Mouse (Mus musculus) hindbrain, postnatal 0 days (tissue): ENCODE data around the gene Mrpl42. TPM values are rescaled to one million over a fixed set of nuclear protein-coding genes. Genes with fewer than 3 reads are reported as not detected.

Source experiments
- ATAC-seq: fragments of 200-750 bp; cut with Nextera tagmentation; 2 replicates; pipeline ENCODE4 v1.8.0; 2017; ENCODE audit warnings: mild to moderate bottlenecking, moderate TSS enrichment, moderate library complexity
- DNase-seq: peaks from one replicate; pipeline ENCODE4 v3.0.0-alpha.2; 2015; ENCODE audit warnings: low spot score
- H3K27ac ChIP-seq: fragments of 300-500 bp; sonication (generic); 2 replicates; pipeline ENCODE4 v1.5.1; 2014; ENCODE audit warnings: mild to moderate bottlenecking
- H3K27me3 ChIP-seq: fragments of 300-500 bp; sonication (generic); 2 replicates; pipeline ENCODE4 v1.6.1; 2014; ENCODE audit warnings: low read length, mixed read lengths; ENCODE audit not compliant: insufficient read depth
- H3K36me3 ChIP-seq: fragments of 300-500 bp; sonication (generic); 2 replicates; pipeline ENCODE4 v1.6.1; 2014; ENCODE audit warnings: low read length, mixed read lengths; ENCODE audit not compliant: insufficient read depth
- H3K4me1 ChIP-seq: fragments of 300-500 bp; sonication (generic); 2 replicates; pipeline ENCODE4 v1.6.1; 2014; ENCODE audit warnings: antibody characterized with exemption, low read length, mixed read lengths; ENCODE audit not compliant: insufficient read depth
- H3K4me2 ChIP-seq: fragments of 300-500 bp; sonication (generic); 2 replicates; pipeline ENCODE4 v1.6.1; 2014; ENCODE audit warnings: low read depth, mild to moderate bottlenecking, low read length, moderate library complexity, mixed read lengths
- H3K4me3 ChIP-seq: fragments of 300-500 bp; sonication (generic); 2 replicates; pipeline ENCODE4 v1.5.1; 2014; ENCODE audit warnings: low read length
- H3K9ac ChIP-seq: fragments of 300-500 bp; sonication (generic); replicated peaks from 2 replicates; pipeline ENCODE4 v1.6.1; 2014; ENCODE audit warnings: mild to moderate bottlenecking, low read length, moderate library complexity, mixed read lengths
- H3K9me3 ChIP-seq: fragments of 300-500 bp; sonication (generic); 2 replicates; pipeline ENCODE4 v1.6.1; 2016; ENCODE audit warnings: low read length, mixed read lengths
- CTCF ChIP-seq: IDR thresholded peaks from 2 replicates; pipeline ENCODE4 v1.5.1; 2016; ENCODE audit warnings: antibody characterized with exemption, control low read depth, low read depth
- WGBS: fragments of 180-500 bp; shearing (Covaris S2); extraction: QIAGEN DNeasy Blood & Tissue Kit; methylation state at CpG from one replicate; pipeline ENCODE4 v1.1.7; 2014; 5-methylcytosine and 5-hydroxymethylcytosine counted together
- polyA plus RNA-seq: library from polyadenylated mRNA; unstranded; fragments of >200 nt; fragmentation: Nextera tagmentation; extraction: Ambion mirVana; gene quantifications from 2 replicates; pipeline ENCODE4 v1.2.1, GENCODE M21; 2015
- total RNA-seq: library from RNA; depleted of rRNA; stranded (reverse); fragments of >200 nt; gene quantifications from 2 replicates; pipeline ENCODE4 v1.2.3, GENCODE M21; 2014

Mrpl42 gene
- total and polyA plus RNA-seq, 2 experiments from 2014 or later: 126 to 277 TPM

GRCm38 (mm10) chr10:95535399-95536221 lies 33.9 kb upstream of the Mrpl42 start:
- H3K4me3 ChIP-seq: no peak overlapping the region
- H3K36me3 ChIP-seq: no peaks in the 10 kb centered on the region
- TF ChIP-seq CTCF: 0 out of 2 replicates have a peak, but pooled peaks have one; percentile 4
- H3K27ac ChIP-seq: no peak overlapping the region
- H3K4me2 ChIP-seq: no peak overlapping the region
- H3K9ac ChIP-seq: no peak overlapping the region
- H3K27me3 ChIP-seq: no peaks in the 10 kb centered on the region
- no peaks in the 10 kb centered on the region for H3K4me1 ChIP-seq
- H3K9me3 ChIP-seq: no peaks in the 10 kb centered on the region
- DNase-seq: no peak
- no peak for ATAC-seq
- 88% methylated on average over 8 of the region's 8 CpGs for WGBS

- Histone ChIP-seq H3K4me1 (no peaks in the 10 kb centered on the region), H3K4me2 (no peak overlapping the region), H3K4me3 (no peak overlapping the region), H3K36me3 (no peaks in the 10 kb centered on the region), H3K27me3 (no peaks in the 10 kb centered on the region), H3K27ac (no peak overlapping the region), H3K9me3 (no peaks in the 10 kb centered on the region), H3K9ac (no peak overlapping the region)
- 67% methylated on average over 7 of the region's 7 CpGs for WGBS
- no peak for DNase-seq
- ATAC-seq: no peak
- TF ChIP-seq CTCF: no peak
Observed at GRCm38 (mm10) chr10:95533382-95533781, 31.6 kb upstream of the Mrpl42 start.

GRCm38 (mm10) chr10:95532916-95533315 lies 31.2 kb upstream of the Mrpl42 start:
- no peak overlapping the region for H3K27ac ChIP-seq
- ATAC-seq (no peak), DNase-seq (no peak)
- TF ChIP-seq CTCF: no peak
- no peak overlapping the region for H3K4me2 ChIP-seq
- H3K9me3 ChIP-seq: no peaks in the 10 kb centered on the region
- no peaks in the 10 kb centered on the region for H3K4me1 ChIP-seq
- 94% methylated on average over 5 of the region's 5 CpGs for WGBS
- no peak overlapping the region for H3K4me3 ChIP-seq
- no peaks in the 10 kb centered on the region for H3K27me3 ChIP-seq
- no peaks in the 10 kb centered on the region for H3K36me3 ChIP-seq
- H3K9ac ChIP-seq: no peak overlapping the region

DNA sequence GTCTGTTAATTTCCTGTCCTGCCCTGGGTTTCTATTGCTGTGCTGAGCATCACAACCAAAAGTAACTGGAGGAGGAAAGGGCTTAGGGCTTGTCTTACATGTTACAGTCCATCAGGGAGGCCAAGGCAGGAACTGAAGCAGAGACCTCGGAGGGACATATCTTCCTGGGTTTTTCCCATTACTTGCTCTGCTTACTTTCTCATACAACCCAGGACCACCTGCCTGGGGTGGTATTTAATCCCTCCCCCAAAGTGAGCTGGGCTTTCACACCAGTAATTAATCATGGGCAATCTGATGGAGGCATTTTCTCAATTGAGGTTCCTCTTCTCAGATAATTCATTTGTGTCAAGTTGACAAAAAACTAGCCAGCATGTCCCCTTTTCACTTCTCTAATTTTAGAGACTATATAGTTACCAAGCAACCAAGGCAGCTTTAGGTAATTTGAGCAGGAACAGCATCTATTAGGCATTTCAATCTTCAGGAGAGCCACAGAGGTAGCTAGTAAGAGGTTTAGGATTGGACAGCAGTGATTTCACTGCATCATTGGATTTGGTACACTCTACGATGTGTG lies 28.9 kb upstream of the Mrpl42 start:
- ATAC-seq: no peak

GRCm38 (mm10) chr10:95526495-95527122 lies 24.9 kb upstream of the Mrpl42 start:
- TF ChIP-seq CTCF: no peak
- H3K9me3 ChIP-seq: no peaks in the 10 kb centered on the region
- WGBS: 74% methylated on average over 5 of the region's 5 CpGs
- no peak for ATAC-seq
- H3K4me3 ChIP-seq: no peak overlapping the region
- H3K36me3 ChIP-seq: no peaks in the 10 kb centered on the region
- no peak overlapping the region for H3K9ac ChIP-seq
- no peak overlapping the region for H3K4me2 ChIP-seq
- H3K4me1 ChIP-seq: no peaks in the 10 kb centered on the region
- no peak for DNase-seq
- no peaks in the 10 kb centered on the region for H3K27me3 ChIP-seq
- no peak overlapping the region for H3K27ac ChIP-seq

More for the DNA sequence above, 28.9 kb upstream of the Mrpl42 start:
- H3K4me2 ChIP-seq: no peak overlapping the region
- no peak for TF ChIP-seq CTCF
- H3K9me3 ChIP-seq: no peaks in the 10 kb centered on the region
- H3K9ac ChIP-seq: no peak overlapping the region
- H3K4me3 ChIP-seq: no peak overlapping the region
- no peaks in the 10 kb centered on the region for H3K27me3 ChIP-seq
- 45% methylated on average over 2 of the region's 2 CpGs for WGBS
- H3K36me3 ChIP-seq: no peaks in the 10 kb centered on the region
- no peak overlapping the region for H3K27ac ChIP-seq
- H3K4me1 ChIP-seq: no peaks in the 10 kb centered on the region
- no peak for DNase-seq

GRCm38 (mm10) chr10:95525871-95526270 lies 24.1 kb upstream of the Mrpl42 start:
- H3K27ac ChIP-seq: no peak overlapping the region
- 94% methylated on average over 5 of the region's 5 CpGs for WGBS
- H3K36me3 ChIP-seq: no peaks in the 10 kb centered on the region
- H3K27me3 ChIP-seq: no peaks in the 10 kb centered on the region
- no peak overlapping the region for H3K9ac ChIP-seq
- TF ChIP-seq CTCF: no peak
- no peak overlapping the region for H3K4me3 ChIP-seq
- ATAC-seq (no peak), DNase-seq (no peak)
- no peaks in the 10 kb centered on the region for H3K4me1 ChIP-seq
- no peak overlapping the region for H3K4me2 ChIP-seq
- H3K9me3 ChIP-seq: no peaks in the 10 kb centered on the region
